Mouse (Mus musculus) brown adipose tissue, adult 24 weeks (tissue): ENCODE data around the gene Gm11559. TPM values are rescaled to one million over a fixed set of nuclear protein-coding genes. Genes with fewer than 3 reads are reported as not detected.

Experiments
- polyA plus RNA-seq: library from polyadenylated mRNA; stranded (reverse); fragments of >200 nt; gene quantifications from 2 replicates; pipeline ENCODE4 v1.2.4, GENCODE M21; 2012; ENCODE audit not compliant: missing spikeins, insufficient read depth, insufficient read length

The Gm11559 gene
- polyA plus RNA-seq, 1 experiment = not detected

Other genes with a start within 250 kb of the Gm11559 start
- not detected in 2 replicates for gene Krtap2-4, start 249.6 kb upstream of the Gm11559 start, polyA plus RNA-seq
- gene Gm11562, start 244.0 kb upstream of the Gm11559 start, polyA plus RNA-seq = not detected in 2 replicates
- not detected in 2 replicates for gene Krtap4-1, start 236.2 kb upstream of the Gm11559 start, polyA plus RNA-seq
- not detected in 2 replicates for gene Krtap4-2, start 229.4 kb upstream of the Gm11559 start, polyA plus RNA-seq
- gene Krtap4-7, start 220.4 kb upstream of the Gm11559 start, polyA plus RNA-seq = not detected in 2 replicates
- not detected in 2 replicates for gene Gm11555, start 214.2 kb upstream of the Gm11559 start, polyA plus RNA-seq
- gene Gm11563, start 205.5 kb upstream of the Gm11559 start, polyA plus RNA-seq = not detected in 2 replicates
- gene Krtap4-6, start 198.5 kb upstream of the Gm11559 start, polyA plus RNA-seq = not detected in 2 replicates
- gene Gm14190, start 173.7 kb upstream of the Gm11559 start, polyA plus RNA-seq = not detected in 2 replicates
- gene Gm14180, start 130.2 kb upstream of the Gm11559 start, polyA plus RNA-seq = not detected in 2 replicates
- not detected in 2 replicates for gene Gm11595, start 91.6 kb upstream of the Gm11559 start, polyA plus RNA-seq
- not detected in 2 replicates for gene Krtap4-8, start 83.8 kb upstream of the Gm11559 start, polyA plus RNA-seq
- gene Krtap4-9, start 79.3 kb upstream of the Gm11559 start, polyA plus RNA-seq = not detected in 2 replicates
- gene Gm11596, start 71.0 kb upstream of the Gm11559 start, polyA plus RNA-seq = not detected in 2 replicates
- not detected in 2 replicates for gene Gm11569, start 65.5 kb upstream of the Gm11559 start, polyA plus RNA-seq
- gene Gm11554, start 60.0 kb upstream of the Gm11559 start, polyA plus RNA-seq = not detected in 2 replicates
- not detected in 2 replicates for gene Krtap4-13, start 54.6 kb upstream of the Gm11559 start, polyA plus RNA-seq
- not detected in 2 replicates for gene Gm11564, start 48.8 kb upstream of the Gm11559 start, polyA plus RNA-seq
- not detected in 2 replicates for gene 2300003K06Rik, start 26.4 kb upstream of the Gm11559 start, polyA plus RNA-seq
- not detected in 2 replicates for gene Krtap4-16, start 12.9 kb upstream of the Gm11559 start, polyA plus RNA-seq
- gene Gm11568, start 6.6 kb upstream of the Gm11559 start, polyA plus RNA-seq = not detected in 2 replicates
- not detected in 2 replicates for gene Krtap9-1, start 8.9 kb downstream of the Gm11559 start, polyA plus RNA-seq
- not detected in 2 replicates for gene Gm11567, start 14.7 kb downstream of the Gm11559 start, polyA plus RNA-seq
- gene Krtap31-1, start 43.4 kb downstream of the Gm11559 start, polyA plus RNA-seq = not detected in 2 replicates
- gene Gm11565, start 50.3 kb downstream of the Gm11559 start, polyA plus RNA-seq = not detected in 2 replicates
- gene Krtap31-2, start 71.8 kb downstream of the Gm11559 start, polyA plus RNA-seq = not detected in 2 replicates
- not detected in 2 replicates for gene Krtap9-5, start 84.0 kb downstream of the Gm11559 start, polyA plus RNA-seq
- gene Krtap29-1, start 114.6 kb downstream of the Gm11559 start, polyA plus RNA-seq = not detected in 2 replicates
- gene Krtap16-1, start 122.1 kb downstream of the Gm11559 start, polyA plus RNA-seq = not detected in 2 replicates
- not detected in 2 replicates for gene Krtap17-1, start 129.5 kb downstream of the Gm11559 start, polyA plus RNA-seq
- not detected in 2 replicates for gene Krt33a, start 151.7 kb downstream of the Gm11559 start, polyA plus RNA-seq
- gene Krt33b, start 165.4 kb downstream of the Gm11559 start, polyA plus RNA-seq = not detected in 2 replicates
- not detected in 2 replicates for gene Krt34, start 177.1 kb downstream of the Gm11559 start, polyA plus RNA-seq
- gene Krt31, start 186.1 kb downstream of the Gm11559 start, polyA plus RNA-seq = not detected in 2 replicates
- not detected in 2 replicates for gene Krt32, start 223.8 kb downstream of the Gm11559 start, polyA plus RNA-seq
- not detected in 2 replicates for gene Krt35, start 231.8 kb downstream of the Gm11559 start, polyA plus RNA-seq
- gene Krt36, start 241.2 kb downstream of the Gm11559 start, polyA plus RNA-seq = 1.4 TPM in 2 replicates